Mouse (Mus musculus) kidney, postnatal 36 days (tissue): Measurements from ENCODE around the gene Shank2.

Experiments used
- DNase-seq, 2 experiments: peaks; one replicate each; pipeline ENCODE4 v3.0.0; 2021 to 2022; ENCODE audit warnings: mixed read lengths in 2 of 2

Gene Shank2

GRCm38 (mm10) chr7:144031611-144032010 is 29.9 kb downstream of the Shank2 start:
- DNase-seq: no peak

- no peak for DNase-seq
Observed at GRCm38 (mm10) chr7:144037541-144037940, 35.8 kb downstream of the Shank2 start.

- peak; percentile 64 to 70 for DNase-seq
Observed at GRCm38 (mm10) chr7:144037966-144038669, 36.4 kb downstream of the Shank2 start.

DNA sequence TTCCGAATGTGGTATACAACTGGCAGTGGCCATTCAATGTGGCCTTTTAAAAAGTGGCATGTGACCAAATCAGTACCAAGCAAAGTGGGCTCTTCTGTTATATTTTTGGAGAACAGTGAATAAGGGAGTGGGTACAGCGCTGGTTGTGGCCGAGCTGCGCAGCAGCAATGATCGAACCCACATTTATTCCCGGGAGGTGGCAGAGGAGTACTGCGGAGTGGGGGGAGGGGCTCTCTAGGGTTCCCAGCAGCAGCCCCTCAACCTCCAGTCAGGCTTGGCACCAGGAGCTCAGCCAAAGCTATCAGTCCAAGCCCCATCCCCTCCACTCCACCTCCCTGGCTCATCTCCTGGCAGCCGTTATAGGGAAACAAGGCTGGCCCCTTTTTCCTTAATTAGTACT is 37.0 kb downstream of the Shank2 start:
- no peak for DNase-seq

DNA sequence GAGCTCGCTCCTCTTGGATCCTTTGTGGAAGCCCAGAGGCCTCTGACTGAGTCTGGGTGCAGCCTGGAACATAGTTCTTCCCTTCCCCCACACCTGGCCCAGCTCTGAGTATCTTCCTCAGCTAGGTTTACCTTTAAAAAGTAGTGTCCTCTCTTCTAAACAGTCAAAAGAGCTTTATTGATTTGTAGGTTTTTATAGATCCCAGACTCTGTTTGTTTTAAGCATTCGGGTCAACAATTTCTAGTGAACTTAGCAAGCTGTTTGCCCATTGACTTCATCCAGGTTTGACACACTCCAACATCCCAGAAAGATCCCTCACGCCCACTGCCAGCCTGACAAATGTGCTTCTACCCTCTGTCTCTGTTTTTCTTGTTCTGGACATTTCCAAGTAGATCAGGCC is 38.6 kb downstream of the Shank2 start:
- no peak for DNase-seq

DNA sequence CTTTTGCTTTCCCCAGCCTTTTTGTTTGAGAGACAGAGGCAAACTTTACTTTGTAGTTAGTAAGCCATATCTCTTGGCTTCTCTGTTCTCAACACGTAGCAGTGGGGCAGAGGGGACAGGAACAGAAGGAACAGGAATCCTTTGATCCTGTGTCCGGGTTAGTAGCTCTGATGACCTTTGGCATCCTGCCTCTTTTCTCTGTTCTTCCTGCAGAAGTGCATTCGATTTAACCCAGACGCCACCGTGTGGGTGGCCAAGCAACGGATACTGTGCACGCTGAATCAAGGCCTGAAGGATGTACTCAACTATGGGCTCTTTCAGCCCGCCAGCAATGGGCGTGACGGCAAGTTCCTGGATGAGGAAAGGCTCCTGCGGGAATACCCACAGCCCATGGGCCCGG is 50.3 kb downstream of the Shank2 start:
- DNase-seq: peak; percentile 80

DNA sequence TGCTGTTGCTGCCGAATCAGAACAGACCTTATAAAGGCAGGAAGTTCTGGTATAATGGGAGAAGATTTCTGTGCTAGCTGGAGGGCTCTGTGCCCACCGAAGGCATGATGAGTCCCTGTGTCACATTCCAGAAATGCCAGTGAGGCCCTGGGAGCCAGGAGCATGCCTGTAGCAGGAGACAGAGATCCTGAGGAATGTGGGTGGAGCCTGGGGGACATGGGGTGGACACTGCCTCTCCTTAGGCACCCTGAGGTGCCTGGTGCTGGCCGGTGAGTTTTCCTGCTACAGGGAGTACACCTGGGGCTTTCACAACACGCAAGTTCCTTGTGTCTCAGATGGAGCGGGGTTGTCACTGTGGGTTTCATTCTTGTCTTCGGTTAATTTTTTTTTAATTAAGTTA is 53.5 kb downstream of the Shank2 start:
- peak; percentile 21 to 26 for DNase-seq

DNA sequence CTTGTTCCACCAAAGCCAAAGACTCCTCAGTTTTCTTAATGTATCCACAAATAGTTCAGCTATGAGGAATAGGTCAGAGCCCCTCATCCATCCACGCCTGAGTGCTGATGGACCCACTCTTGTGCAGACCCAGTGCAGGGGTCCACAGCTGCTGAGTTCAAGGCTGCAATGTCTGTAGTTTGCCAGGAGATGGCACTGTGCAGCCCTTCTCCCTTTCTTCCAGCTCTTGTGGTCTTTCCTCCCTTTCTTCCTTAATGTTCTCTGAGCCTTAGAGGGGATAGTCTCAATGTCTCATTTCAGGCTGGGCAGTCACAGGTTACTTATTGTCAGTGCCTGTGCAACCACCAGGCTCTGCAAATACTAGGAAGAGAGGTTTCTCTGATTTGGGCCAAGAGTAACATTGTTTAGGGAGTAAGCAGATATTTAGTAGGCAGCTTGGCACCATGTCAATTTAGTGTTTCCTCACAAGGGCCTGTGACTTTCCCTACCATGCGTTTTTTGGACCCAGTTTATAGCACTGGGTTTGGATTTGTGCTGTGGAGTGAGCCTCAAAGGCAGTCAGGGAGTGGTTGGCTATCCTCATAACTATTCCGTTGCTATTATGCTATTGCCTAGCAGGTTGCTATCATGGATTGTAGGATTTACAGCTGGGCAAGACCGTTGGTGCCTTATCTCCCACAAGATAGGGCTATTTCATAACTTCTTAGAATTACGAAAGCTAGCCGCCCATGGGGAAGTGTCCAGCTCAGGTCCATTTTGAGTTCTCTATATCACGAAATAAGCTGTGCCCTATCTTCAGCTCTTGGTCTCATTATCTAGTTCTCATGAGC is 54.2 kb downstream of the Shank2 start:
- peak; percentile 14 to 49 for DNase-seq

DNA sequence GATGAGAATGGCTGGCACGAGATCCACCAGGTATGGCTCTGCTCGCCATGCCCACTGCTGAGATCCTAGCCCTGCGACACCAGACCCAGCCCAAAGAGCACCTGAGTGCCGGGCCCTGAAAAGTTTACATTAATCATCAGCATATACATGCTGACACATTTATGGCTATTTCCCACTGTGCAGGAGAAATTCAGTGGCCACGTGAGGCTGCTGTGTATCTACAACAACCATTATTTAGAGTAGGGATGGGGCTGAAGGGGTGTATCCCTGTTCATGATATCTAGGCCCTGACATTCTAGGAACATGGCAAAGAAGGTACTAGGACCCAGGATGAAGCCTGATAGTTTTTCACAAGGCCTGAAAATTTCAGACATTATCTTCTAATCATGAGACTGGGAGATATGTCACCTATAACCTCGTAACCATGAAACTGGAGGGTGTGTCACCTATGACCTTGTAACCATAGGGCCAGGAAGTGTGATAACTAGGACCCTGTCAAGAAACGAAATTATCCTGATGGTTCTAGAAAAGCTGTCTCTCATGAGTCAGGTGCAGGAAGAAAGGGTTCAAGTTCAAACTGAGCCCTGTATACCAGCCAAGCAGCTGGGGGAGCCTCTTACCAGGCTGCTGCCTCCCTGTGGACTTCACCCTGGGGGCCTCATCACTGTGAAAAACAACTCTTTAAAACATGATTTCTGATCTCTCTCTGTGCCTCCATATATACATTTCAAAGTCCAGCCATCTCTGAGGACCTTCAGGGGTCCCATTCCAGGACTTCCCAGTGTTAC is 68.6 kb downstream of the Shank2 start:
- no peak for DNase-seq

GRCm38 (mm10) chr7:144072219-144072618 is 70.5 kb downstream of the Shank2 start:
- peak; percentile 33 to 46 for DNase-seq

GRCm38 (mm10) chr7:144072856-144073255 is 71.1 kb downstream of the Shank2 start:
- no peak for DNase-seq

GRCm38 (mm10) chr7:144074718-144075117 is 73.0 kb downstream of the Shank2 start:
- peak; percentile 56 to 87 for DNase-seq

DNA sequence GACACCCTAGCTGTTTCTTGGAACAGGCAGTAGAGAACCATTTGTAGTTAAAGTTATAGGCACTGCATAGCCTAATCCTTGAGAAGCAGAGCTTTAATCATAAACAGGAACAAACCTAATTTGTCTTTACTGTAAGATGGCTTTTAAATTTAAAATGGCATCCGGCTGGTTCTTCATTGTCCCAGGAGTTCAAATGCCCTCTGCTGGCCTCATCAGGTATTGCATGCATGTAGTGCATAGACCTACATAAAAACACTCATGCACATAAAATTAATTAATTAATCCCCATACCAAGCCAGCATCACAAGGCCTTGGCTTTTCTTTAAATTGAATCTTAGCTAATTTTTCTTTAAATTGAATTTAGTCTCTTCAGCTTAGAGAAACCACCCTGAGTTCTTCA is 76.9 kb downstream of the Shank2 start:
- DNase-seq: peak; percentile 30 to 72

- peak; percentile 33 to 42 for DNase-seq
Observed at GRCm38 (mm10) chr7:144079861-144080260, 78.1 kb downstream of the Shank2 start.

DNA sequence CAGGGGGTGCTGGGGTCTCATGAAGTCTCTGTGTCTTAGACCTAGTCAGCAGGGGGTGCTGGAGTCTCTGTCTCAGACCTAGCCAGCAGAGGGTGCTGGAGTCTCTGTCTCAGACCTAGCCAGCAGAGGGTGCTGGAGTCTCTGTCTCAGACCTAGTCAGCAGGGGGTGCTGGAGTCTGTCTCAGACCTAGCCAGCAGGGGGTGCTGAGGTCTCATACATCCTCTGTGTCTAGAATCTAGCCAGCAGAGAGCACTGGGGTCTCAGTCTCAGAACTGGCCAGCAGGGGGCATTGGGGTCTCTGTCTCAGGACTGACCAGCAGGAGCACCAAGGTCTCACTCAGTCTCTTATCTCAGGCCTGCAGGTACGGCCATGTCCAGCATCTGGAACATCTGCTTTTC is 79.7 kb downstream of the Shank2 start:
- peak; percentile 26 to 55 for DNase-seq

- DNase-seq: peak; percentile 16 to 44
Observed at GRCm38 (mm10) chr7:144081963-144082362, 80.2 kb downstream of the Shank2 start.

GRCm38 (mm10) chr7:144087277-144087676 is 85.5 kb downstream of the Shank2 start:
- no peak for DNase-seq

DNA sequence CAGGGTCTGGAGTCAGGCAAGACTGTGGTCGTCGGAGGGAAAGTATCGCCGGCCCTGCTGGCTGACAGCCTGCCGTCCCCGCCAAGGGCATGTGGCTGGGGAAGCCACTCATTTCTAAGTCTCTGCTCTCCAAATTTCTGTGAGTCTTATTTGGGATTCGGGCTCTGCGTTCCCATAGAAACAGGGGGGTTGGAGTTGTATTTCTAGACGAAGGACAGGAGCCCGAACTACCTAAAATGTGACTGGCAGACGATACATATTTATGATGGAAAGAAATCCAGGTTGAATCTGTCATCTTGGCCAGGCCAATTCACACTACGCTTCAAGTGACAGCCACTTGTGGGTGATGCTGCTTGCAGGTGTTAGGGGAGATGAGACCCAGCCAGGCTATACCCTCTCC is 92.4 kb downstream of the Shank2 start:
- no peak for DNase-seq

DNA sequence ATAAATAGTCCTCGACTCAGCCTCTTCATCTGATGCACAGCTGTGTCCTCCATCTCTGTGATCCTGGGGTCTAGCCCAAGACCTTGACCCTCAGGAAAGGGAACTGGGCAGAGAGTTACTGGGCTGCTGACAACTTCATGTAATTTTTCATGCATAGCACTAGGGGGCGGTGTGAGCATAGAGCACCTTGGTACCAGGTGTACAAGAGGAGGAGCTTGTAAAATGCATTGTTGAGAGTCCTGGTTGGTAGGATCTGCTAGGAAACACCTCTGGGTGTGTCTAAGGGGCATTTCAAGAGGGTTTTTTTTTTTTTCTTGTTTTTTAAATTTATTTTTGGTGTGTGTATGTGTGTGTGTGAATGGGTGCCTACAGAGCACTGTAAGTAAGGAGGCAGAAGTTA is 95.6 kb downstream of the Shank2 start:
- peak; percentile 6 to 62 for DNase-seq

DNA sequence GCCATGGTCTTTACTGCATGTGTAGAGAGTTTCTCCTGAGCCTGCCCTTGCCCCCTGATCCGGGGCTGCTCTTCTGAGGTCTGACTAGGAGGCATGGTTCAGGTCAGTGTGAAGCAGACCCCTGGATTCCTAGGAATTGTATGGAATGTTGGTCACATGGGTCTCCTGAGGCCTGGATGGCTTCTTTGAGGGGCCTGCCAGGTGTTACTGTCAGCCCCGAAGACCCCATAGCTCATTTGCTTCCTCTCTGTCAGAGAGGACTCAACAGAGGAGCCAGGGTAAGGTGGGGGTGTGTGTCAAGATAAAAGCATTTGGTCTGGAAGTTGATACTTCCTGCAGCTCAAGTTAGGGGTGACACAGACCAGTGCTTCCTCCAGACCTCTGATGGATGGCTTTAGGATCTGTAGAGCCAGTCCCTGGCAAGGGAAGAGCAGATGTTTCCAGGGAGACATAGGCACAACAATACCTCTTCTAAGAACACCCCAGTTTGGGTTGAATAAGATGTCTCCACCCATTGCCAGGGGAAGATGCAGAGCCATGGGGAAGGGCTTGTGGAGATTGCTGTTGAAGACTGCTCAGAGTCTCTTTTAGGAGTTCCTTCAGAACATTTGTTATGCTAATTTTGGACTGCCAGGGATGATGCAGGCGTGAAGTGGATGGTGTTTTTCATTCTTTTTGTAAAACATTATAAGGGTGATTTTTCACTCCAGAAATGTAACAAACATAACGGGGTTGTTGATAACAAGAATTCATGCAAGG is 100.7 kb downstream of the Shank2 start:
- DNase-seq: no peak

DNA sequence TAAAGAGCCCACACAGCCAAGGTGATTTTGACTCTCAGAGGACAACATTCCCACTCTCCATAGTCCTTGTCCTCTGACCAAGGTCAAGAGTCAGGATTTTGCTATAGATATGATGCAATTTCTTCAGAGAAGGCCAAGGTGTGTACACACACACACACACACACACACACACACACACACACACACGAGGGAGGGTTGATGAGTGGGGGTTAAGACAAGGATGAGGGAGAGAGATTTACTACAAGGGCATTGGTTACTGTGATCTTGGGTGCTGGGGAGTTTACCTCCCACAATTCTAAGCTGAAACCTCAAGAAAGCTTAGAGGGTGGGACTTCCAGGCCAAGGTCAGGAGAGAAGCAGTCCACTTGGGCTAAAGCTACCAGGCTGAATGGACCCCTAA is 104.2 kb downstream of the Shank2 start:
- no peak for DNase-seq

GRCm38 (mm10) chr7:144106352-144107011 is 104.8 kb downstream of the Shank2 start:
- no peak for DNase-seq
